Mouse (Mus musculus) heart, postnatal 0 days (tissue): ENCODE results near the gene Olfr164. TPM values are rescaled to one million over a fixed set of nuclear protein-coding genes. Genes with fewer than 3 reads are reported as not detected.

Experiments
- ATAC-seq: fragments of 200-750 bp; cut with Nextera tagmentation; 2 replicates; pipeline ENCODE4 v1.8.0; 2017; ENCODE audit warnings: low read depth, moderate number of reproducible peaks, moderate library complexity; ENCODE audit not compliant: insufficient read depth
- DNase-seq: peaks from one replicate; pipeline ENCODE4 v3.0.0-alpha.2; 2016; ENCODE audit warnings: low spot score
- H3K27ac ChIP-seq: fragments of 300-500 bp; sonication (generic); 2 replicates; pipeline ENCODE4 v1.5.1; 2014; ENCODE audit warnings: low read depth, mild to moderate bottlenecking
- H3K27me3 ChIP-seq: fragments of 300-500 bp; sonication (generic); 2 replicates; pipeline ENCODE4 v1.6.1; 2014; ENCODE audit warnings: low read length, mixed read lengths; ENCODE audit not compliant: control insufficient read depth, insufficient read depth
- H3K36me3 ChIP-seq: fragments of 300-500 bp; sonication (generic); replicated peaks from 2 replicates; pipeline ENCODE4 v1.6.1; 2014; ENCODE audit warnings: low read length, mixed read lengths; ENCODE audit not compliant: control insufficient read depth, insufficient read depth
- H3K4me1 ChIP-seq: fragments of 300-500 bp; sonication (generic); 2 replicates; pipeline ENCODE4 v1.6.1; 2014; ENCODE audit warnings: antibody characterized with exemption; ENCODE audit not compliant: control insufficient read depth, insufficient read depth
- H3K4me2 ChIP-seq: fragments of 300-500 bp; sonication (generic); 2 replicates; pipeline ENCODE4 v1.6.1; 2014; ENCODE audit warnings: low read depth, mild to moderate bottlenecking, low read length, moderate library complexity
- H3K4me3 ChIP-seq: fragments of 300-500 bp; sonication (generic); 2 replicates; pipeline ENCODE4 v1.5.1; 2014; ENCODE audit warnings: low read depth, low read length
- H3K9ac ChIP-seq: fragments of 300-500 bp; sonication (generic); replicated peaks from 2 replicates; pipeline ENCODE4 v1.6.1; 2014; ENCODE audit warnings: low read depth, low read length, mixed read lengths
- H3K9me3 ChIP-seq: fragments of 300-500 bp; sonication (generic); replicated peaks from 2 replicates; pipeline ENCODE4 v1.6.1; 2016; ENCODE audit warnings: low read length; ENCODE audit not compliant: control insufficient read depth
- CTCF ChIP-seq: IDR thresholded peaks from 2 replicates; pipeline ENCODE4 v1.5.1; 2016; ENCODE audit warnings: antibody characterized with exemption, control low read depth, low read depth
- EP300 ChIP-seq: IDR thresholded peaks from 2 replicates; pipeline ENCODE4 v1.6.1; 2016; ENCODE audit warnings: antibody characterized with exemption, low read depth
- WGBS: fragments of 180-500 bp; shearing (Covaris S2); extraction: QIAGEN DNeasy Blood & Tissue Kit; methylation state at CpG from one replicate; pipeline ENCODE4 v1.1.7; 2014; 5-methylcytosine and 5-hydroxymethylcytosine counted together
- microRNA-seq: library from miRNA; unstranded; fragments of <30 nt; microRNA quantifications from one replicate; pipeline ENCODE4, GENCODE M21; 2016
- polyA plus RNA-seq: library from polyadenylated mRNA; unstranded; fragments of >200 nt; fragmentation: Nextera tagmentation; extraction: Ambion mirVana; gene quantifications from 2 replicates; pipeline ENCODE4 v1.2.1, GENCODE M21; 2015
- total RNA-seq: library from RNA; depleted of rRNA; stranded (reverse); fragments of >200 nt; gene quantifications from 2 replicates; pipeline ENCODE4 v1.2.3, GENCODE M21; 2014; ENCODE audit warnings: low replicate concordance; rRNA removed

Gene Olfr164
- total and polyA plus RNA-seq, 2 experiments from 2014 or later = not detected

DNA sequence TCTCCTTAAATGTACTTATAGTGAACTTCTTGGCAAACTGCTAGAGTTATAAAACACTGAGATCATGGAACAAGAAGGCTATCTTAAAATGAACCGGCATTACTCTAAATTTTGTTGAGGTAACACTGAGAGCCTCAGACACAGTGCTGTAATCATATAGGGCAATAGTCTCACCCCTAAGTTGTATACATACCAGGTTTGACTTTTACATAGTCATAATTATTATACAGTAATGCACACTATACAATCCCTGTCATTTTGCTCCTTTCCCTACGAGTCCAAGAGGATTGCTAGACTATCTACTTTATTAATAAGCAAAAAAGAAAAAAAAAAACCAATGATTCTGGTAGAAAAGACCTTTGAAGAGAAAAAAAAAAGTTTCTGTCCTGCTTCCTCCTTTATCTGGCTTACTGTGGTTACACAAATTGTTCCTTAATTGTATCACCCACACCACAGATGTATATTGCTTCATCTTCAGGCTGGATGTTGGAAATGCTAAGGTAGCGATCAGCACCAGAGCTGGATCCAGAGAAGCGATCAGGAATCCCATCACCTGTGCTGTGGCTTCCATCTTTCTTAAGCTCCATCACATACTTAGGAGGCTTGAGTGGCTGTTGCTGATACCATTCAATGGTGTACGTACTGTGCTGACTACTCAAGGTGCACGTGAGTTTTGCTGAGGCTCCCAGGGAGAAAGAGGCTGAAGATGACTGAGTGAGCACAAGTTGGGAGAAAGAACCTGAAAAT is 72.9 kb downstream of the Olfr164 start:
- Histone ChIP-seq H3K9ac (no peak overlapping the region), H3K9me3 (0 out of 2 replicates have a peak, but pooled peaks cover 3% of the 10 kb centered on the region), H3K4me3 (no peak overlapping the region), H3K27me3 (no peaks in the 10 kb centered on the region), H3K36me3 (no peaks in the 10 kb centered on the region), H3K27ac (no peak overlapping the region), H3K4me1 (no peaks in the 10 kb centered on the region), H3K4me2 (no peak overlapping the region)
- TF ChIP-seq EP300 (no peak), CTCF (no peak)
- ATAC-seq (no peak), DNase-seq (no peak)
- 64% methylated on average over 6 of the region's 6 CpGs for WGBS

- DNase-seq = no peak
- WGBS = 71% methylated on average over 4 of the region's 4 CpGs
- Histone ChIP-seq H3K4me1 (no peaks in the 10 kb centered on the region), H3K4me3 (no peak overlapping the region), H3K9me3 (0 out of 2 replicates have a peak, but pooled peaks cover 3% of the 10 kb centered on the region), H3K27ac (no peak overlapping the region), H3K27me3 (no peaks in the 10 kb centered on the region), H3K36me3 (no peaks in the 10 kb centered on the region), H3K9ac (no peak overlapping the region), H3K4me2 (no peak overlapping the region)
- TF ChIP-seq EP300 = no peak
- TF ChIP-seq CTCF = no peak
- no peak for ATAC-seq
These were observed 77.1 kb downstream of the Olfr164 start for GRCm38 (mm10) chr16:19236719-19237118.

Small RNA genes lying within 50 kb of the gene (microRNA-seq; reads per million reads assigned to microRNA genes)
- not detected for gene Gm23612

Other genes starting within 250 kb of the Olfr164 start
- not detected in 2 replicates for gene Olfr165, start 109.1 kb upstream of the Olfr164 start, total RNA-seq
- gene Olfr165, start 109.1 kb upstream of the Olfr164 start, polyA plus RNA-seq = not detected in 2 replicates
- not detected in 2 replicates for gene Olfr166, start 169.6 kb upstream of the Olfr164 start, total RNA-seq
- gene Olfr166, start 169.6 kb upstream of the Olfr164 start, polyA plus RNA-seq = not detected in 2 replicates
- not detected in 2 replicates for gene Olfr167, start 208.2 kb upstream of the Olfr164 start, total RNA-seq
- not detected in 2 replicates for gene Olfr167, start 208.2 kb upstream of the Olfr164 start, polyA plus RNA-seq
- not detected in 2 replicates for gene Olfr168, start 221.5 kb upstream of the Olfr164 start, total RNA-seq
- not detected in 2 replicates for gene Olfr168, start 221.5 kb upstream of the Olfr164 start, polyA plus RNA-seq